ENCODE assay signal across 14 mouse cellular contexts in genomic region chr17:42049779-42050515, GRCm38 (mm10).
A peak's percentile ranks its signal among the peaks of the same experiment; 100 is the strongest.
DNase-seq lines count a peak whose midpoint lies in the region; ATAC-seq lines count a peak whose summit lies in the region.
"Had no signal": no experiment of that assay in that cellular context is flagged by ENCODE, and none has a peak within 500 bp of the region (broad histone marks: within the 10 kb centered on the region; RNA-seq: fewer than 3 reads in every experiment).

No protein-coding gene starts in this region.

- ATAC-seq in hindbrain, embryonic 12.5 days (ENCODE audit: low FRiP score): 0 out of 2 replicates have a peak, but pooled peaks have one; percentile 50
- peak; percentile 51; the same call in 1 of the 2 replicates for ATAC-seq in neural tube, embryonic 11.5 days (ENCODE audit: insufficient read depth, low FRiP score, low TSS enrichment)
- no peak; the same call in 1 of the 2 replicates for ATAC-seq in neural tube, embryonic 15.5 days (ENCODE audit: low FRiP score)
- peak; percentile 68; the same call in 1 of the 2 replicates for ATAC-seq in forebrain, embryonic 15.5 days (replicated peaks)
- ATAC-seq in stomach, embryonic 16.5 days (ENCODE audit: insufficient read depth, low FRiP score): peak; percentile 37; the same call in 1 of the 2 replicates
- ATAC-seq: lung, postnatal 0 days had no signal

- H3K9me3 ChIP-seq in hindbrain, embryonic 12.5 days (replicated peaks): no peaks in the 10 kb centered on the region
- no peaks in the 10 kb centered on the region for H3K9me3 ChIP-seq in hindbrain, embryonic 10.5 days
- no peaks in the 10 kb centered on the region for H3K9me3 ChIP-seq in neural tube, embryonic 11.5 days (ENCODE audit: control insufficient read depth, low read length)
- no peaks in the 10 kb centered on the region for H3K9me3 ChIP-seq in neural tube, embryonic 15.5 days (replicated peaks)
- no peaks in the 10 kb centered on the region for H3K9me3 ChIP-seq in forebrain, embryonic 15.5 days
- no peaks in the 10 kb centered on the region for H3K9me3 ChIP-seq in stomach, embryonic 16.5 days (replicated peaks; ENCODE audit: control insufficient read depth, low read length)

- no peaks in the 10 kb centered on the region for H3K27me3 ChIP-seq in hindbrain, embryonic 12.5 days
- no peaks in the 10 kb centered on the region for H3K27me3 ChIP-seq in hindbrain, embryonic 10.5 days (ENCODE audit: insufficient read depth, poor library complexity, severe bottlenecking)
- no peaks in the 10 kb centered on the region for H3K27me3 ChIP-seq in neural tube, embryonic 11.5 days (ENCODE audit: control insufficient read depth, insufficient read depth, low read length)
- H3K27me3 ChIP-seq in neural tube, embryonic 15.5 days (replicated peaks): no peaks in the 10 kb centered on the region
- no peaks in the 10 kb centered on the region for H3K27me3 ChIP-seq in forebrain, embryonic 15.5 days
- no peaks in the 10 kb centered on the region for H3K27me3 ChIP-seq in stomach, embryonic 16.5 days (ENCODE audit: control insufficient read depth, insufficient read depth, low read length)

- no peaks in the 10 kb centered on the region for H3K4me1 ChIP-seq in hindbrain, embryonic 12.5 days
- no peaks in the 10 kb centered on the region for H3K4me1 ChIP-seq in hindbrain, embryonic 10.5 days (replicated peaks)
- H3K4me1 ChIP-seq in neural tube, embryonic 11.5 days (ENCODE audit: control insufficient read depth, insufficient read depth, low read length): no peaks in the 10 kb centered on the region
- no peaks in the 10 kb centered on the region for H3K4me1 ChIP-seq in neural tube, embryonic 15.5 days
- no peaks in the 10 kb centered on the region for H3K4me1 ChIP-seq in forebrain, embryonic 15.5 days
- H3K4me1 ChIP-seq in stomach, embryonic 16.5 days (ENCODE audit: control insufficient read depth, insufficient read depth, low read length): no peaks in the 10 kb centered on the region

- DNase-seq in hindbrain, embryonic 10.5 days (ENCODE audit: low spot score): no peak
- no peak for DNase-seq in neural tube, embryonic 11.5 days (ENCODE audit: low spot score)
- DNase-seq in layer of hippocampus, adult 11-12 months (ENCODE audit: low spot score): no peak
- DNase-seq: adrenal gland, adult 8-10 months; cerebellum, adult 2 months; gastrocnemius, adult 2 months; kidney, postnatal 36 days; right cerebral cortex, postnatal 4 days had no signal

- 87% methylated on average over 5 of the region's 5 CpGs for WGBS in hindbrain, embryonic 12.5 days
- 91% methylated on average over 5 of the region's 5 CpGs for WGBS in hindbrain, embryonic 10.5 days
- 85% methylated on average over 5 of the region's 5 CpGs for WGBS in neural tube, embryonic 11.5 days
- WGBS in neural tube, embryonic 15.5 days: 83% methylated on average over 5 of the region's 5 CpGs
- WGBS in forebrain, embryonic 15.5 days: 76% methylated on average over 5 of the region's 5 CpGs
- 79% methylated on average over 5 of the region's 5 CpGs for WGBS in stomach, embryonic 16.5 days

- no peak overlapping the region for H3K27ac ChIP-seq in hindbrain, embryonic 12.5 days
- H3K27ac ChIP-seq in hindbrain, embryonic 10.5 days: no peak overlapping the region
- H3K27ac ChIP-seq in neural tube, embryonic 11.5 days (ENCODE audit: low read depth, low read length): no peak overlapping the region
- no peak overlapping the region for H3K27ac ChIP-seq in neural tube, embryonic 15.5 days (replicated peaks)
- no peak overlapping the region for H3K27ac ChIP-seq in forebrain, embryonic 15.5 days (replicated peaks)
- no peak overlapping the region for H3K27ac ChIP-seq in stomach, embryonic 16.5 days (ENCODE audit: low read length)
- H3K27ac ChIP-seq: gastrocnemius, adult 2 months; liver, embryonic 14.5 days had no signal

- no peaks in the 10 kb centered on the region for H3K36me3 ChIP-seq in hindbrain, embryonic 12.5 days
- H3K36me3 ChIP-seq in hindbrain, embryonic 10.5 days: no peaks in the 10 kb centered on the region
- no peaks in the 10 kb centered on the region for H3K36me3 ChIP-seq in neural tube, embryonic 11.5 days (ENCODE audit: control insufficient read depth, insufficient read depth, low read length)
- no peaks in the 10 kb centered on the region for H3K36me3 ChIP-seq in neural tube, embryonic 15.5 days
- no peaks in the 10 kb centered on the region for H3K36me3 ChIP-seq in forebrain, embryonic 15.5 days
- no peaks in the 10 kb centered on the region for H3K36me3 ChIP-seq in stomach, embryonic 16.5 days (ENCODE audit: control insufficient read depth, insufficient read depth, low read length)

- no peak overlapping the region for H3K4me3 ChIP-seq in hindbrain, embryonic 12.5 days
- no peak overlapping the region for H3K4me3 ChIP-seq in hindbrain, embryonic 10.5 days
- no peak overlapping the region for H3K4me3 ChIP-seq in neural tube, embryonic 11.5 days (ENCODE audit: low read depth, low read length)
- no peak overlapping the region for H3K4me3 ChIP-seq in neural tube, embryonic 15.5 days (replicated peaks)
- H3K4me3 ChIP-seq in forebrain, embryonic 15.5 days: no peak overlapping the region
- H3K4me3 ChIP-seq in stomach, embryonic 16.5 days (replicated peaks; ENCODE audit: low read length): no peak overlapping the region
- H3K4me3 ChIP-seq: gastrocnemius, adult 2 months had no signal

- no peak overlapping the region for H3K9ac ChIP-seq in hindbrain, embryonic 12.5 days
- no peak overlapping the region for H3K9ac ChIP-seq in neural tube, embryonic 11.5 days (ENCODE audit: low read length)
- no peak overlapping the region for H3K9ac ChIP-seq in neural tube, embryonic 15.5 days (replicated peaks)
- H3K9ac ChIP-seq in forebrain, embryonic 15.5 days (replicated peaks): no peak overlapping the region
- H3K9ac ChIP-seq in stomach, embryonic 16.5 days (ENCODE audit: low read length): no peak overlapping the region
- H3K9ac ChIP-seq: liver, embryonic 14.5 days had no signal

- H3K4me2 ChIP-seq in hindbrain, embryonic 12.5 days (replicated peaks): no peak overlapping the region
- H3K4me2 ChIP-seq in neural tube, embryonic 11.5 days (ENCODE audit: low read depth): no peak overlapping the region
- H3K4me2 ChIP-seq in neural tube, embryonic 15.5 days: no peak overlapping the region
- no peak overlapping the region for H3K4me2 ChIP-seq in forebrain, embryonic 15.5 days (replicated peaks)
- no peak overlapping the region for H3K4me2 ChIP-seq in stomach, embryonic 16.5 days (ENCODE audit: low read depth, low read length)
